Mouse (Mus musculus): Measurements from ENCODE around the gene Zfp667.
"Not testable (repeated sequence)": the region's sequence is repeated elsewhere in the genome, so short reads cannot be mapped to it uniquely, and the experiment has no call there.

Zfp667 gene

DNA sequence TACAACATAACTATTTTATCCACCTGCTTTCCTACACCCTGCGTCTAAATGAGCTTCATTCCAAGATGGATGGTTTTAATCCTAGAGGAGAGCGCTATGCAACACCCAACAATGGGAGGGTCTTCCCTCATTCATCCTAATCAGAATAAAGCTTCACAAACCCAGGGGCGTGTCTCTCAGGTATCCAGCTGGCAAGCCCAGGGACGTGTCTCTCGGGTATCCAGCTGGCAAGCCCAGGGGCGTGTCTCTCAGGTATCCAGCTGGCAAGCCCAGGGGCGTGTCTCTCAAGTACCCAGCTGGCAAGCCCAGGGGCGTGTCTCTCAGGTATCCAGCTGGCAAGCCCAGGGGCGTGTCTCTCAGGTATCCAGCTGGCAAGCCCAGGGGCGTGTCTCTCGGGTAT, 14.4 kb downstream of the Zfp667 start:
- DNase-seq (ENCODE audit: low read depth, low spot score), result not testable (repeated sequence)

DNA sequence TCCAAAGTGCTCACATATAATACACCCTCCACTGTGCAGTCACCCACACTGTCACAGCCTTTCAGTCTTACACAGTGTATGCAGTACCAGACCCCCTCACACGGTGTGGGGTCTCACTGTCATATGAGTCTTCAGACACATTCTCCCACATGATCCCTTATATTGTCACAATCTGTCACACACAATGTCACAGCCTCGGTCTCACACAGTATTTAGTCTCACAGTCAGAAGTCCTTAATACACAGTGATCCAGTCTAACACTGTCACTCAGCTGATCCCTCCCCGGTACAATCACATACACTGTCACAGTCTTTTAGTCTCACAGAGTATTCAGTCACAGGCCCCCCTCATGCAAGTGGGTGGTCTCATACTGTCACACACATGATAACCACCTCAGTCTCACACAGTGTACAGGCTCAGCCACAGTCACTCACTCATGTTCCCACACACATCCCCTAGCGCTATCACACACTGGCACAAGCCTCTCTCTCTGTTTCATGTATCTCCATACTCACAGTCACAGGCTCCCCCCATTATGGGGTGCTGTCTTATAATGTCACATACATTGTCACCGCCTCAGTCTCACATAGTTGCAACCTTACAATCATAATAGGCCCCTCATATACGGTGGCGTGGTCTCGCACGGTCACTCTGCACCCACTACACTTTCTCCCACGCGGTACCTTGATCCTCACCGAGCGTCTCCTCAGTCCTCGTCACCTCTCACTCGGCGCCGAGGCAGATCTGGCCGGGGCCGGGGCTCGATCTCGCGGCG, 44.3 kb downstream of the Zfp667 start:
- peak; percentile 13 for DNase-seq (ENCODE audit: low read depth, low spot score)

DNA sequence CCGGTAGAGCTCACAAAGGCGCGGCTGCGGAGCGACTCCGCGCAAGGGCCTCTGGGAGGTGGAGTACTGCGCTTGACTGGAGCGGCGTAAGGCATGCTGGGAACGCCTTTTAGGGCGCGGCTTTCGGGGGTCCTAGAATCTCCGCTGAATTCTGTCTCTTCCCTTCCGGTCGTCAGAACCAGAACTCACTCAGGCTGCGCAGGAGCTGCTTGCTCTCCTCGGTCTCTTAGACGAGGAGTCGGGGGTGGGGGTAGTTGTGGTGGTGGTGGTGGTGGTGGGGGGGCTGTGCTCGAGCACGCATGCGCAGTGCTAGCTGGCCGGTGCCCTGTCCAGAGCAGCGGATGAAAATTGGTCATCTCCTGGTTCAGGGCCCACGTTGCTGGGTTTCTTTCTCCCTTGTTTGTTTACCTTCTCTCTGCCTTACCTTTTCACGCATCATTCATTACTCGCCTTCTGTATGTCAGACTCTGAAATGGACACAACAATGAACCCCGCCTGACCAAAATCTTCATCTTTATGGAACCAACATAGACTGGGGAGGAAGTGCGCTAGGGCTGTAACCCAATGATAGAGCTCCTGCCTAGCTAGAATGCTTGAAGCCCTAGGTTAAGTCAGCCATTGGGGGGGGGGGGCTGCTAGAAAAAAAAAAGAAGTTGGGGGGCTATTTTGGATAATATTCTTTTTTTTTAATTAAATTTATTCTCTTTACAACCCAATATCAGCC, 45.0 kb downstream of the Zfp667 start, which contains the start of gene Zfp583:
Gene Zfp583, minus strand, starts transcription at position 53 of the 724 bp plus-strand sequence.
- peak; percentile 77 for DNase-seq (ENCODE audit: low read depth, low spot score)

DNA sequence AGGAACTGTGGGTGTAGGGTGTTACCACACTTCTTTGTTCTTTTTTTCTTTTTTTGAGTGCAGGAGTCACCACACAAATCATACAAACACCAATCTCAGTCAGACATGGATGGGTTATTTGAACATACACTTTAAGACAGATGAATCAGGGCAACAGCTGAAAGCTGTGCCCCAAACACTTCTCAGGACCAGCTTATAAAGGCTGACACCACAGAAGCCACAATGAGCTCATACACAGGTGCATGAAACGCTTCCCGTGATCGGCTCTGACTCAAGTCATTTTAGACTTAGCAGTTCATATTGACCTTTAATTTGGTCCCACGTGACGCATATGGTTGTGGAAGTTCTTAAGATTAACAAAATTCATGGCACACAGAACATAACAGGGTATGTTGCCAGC, 53.5 kb downstream of the Zfp667 start:
- no peak for DNase-seq (ENCODE audit: low read depth, low spot score)

DNA sequence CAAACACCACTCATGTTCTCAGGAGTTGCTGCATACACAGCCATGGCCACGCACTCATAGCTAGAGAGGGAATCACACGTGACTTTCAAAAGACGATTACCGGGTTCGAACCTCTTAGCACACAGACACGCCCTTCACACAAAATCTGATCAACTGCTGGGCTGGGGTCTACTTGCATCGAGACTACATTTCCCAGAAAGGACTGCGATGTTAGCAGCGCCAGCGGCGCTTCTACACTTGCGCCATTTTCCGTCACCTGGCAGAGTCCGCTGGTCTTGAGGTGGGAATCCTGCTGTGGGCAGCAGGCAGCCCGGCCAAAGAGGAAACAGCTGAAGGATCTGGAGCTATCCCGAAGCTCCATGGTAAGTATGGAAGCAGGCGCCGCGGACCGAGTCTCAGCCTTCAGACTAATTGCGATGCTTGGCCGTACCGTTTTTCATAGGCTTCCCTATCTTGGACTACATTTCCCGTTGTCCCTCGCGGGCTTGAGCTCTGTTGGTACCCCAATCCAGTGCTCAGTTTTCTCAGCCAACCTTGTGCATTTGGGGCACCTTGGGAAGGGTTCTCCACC, 57.2 kb downstream of the Zfp667 start, which contains the start of gene Gm3854:
Gene Gm3854, plus strand, starts transcription at position 259 of the 571 bp plus-strand sequence.
- peak; percentile 52 for DNase-seq (ENCODE audit: low read depth, low spot score)

DNA sequence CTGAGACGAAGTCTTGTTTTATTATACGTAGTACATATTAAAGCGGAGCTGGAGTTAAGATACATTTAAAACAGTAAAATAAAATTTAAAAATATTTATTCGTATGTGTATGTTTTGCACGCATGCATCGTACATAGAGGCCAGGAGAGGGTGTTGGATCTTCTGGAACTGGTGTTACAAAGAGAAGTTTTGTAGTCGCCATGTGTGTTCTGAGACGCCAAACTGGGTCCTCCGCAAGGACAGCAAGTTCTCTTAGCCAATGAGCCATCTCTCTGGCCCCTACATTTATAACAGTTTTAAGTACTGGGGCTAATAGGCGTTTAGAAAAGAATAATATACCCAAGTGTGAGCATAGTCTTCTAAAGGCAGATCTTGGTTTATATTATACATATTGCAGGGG, 57.7 kb downstream of the Zfp667 start:
- no peak for DNase-seq (ENCODE audit: low read depth, low spot score)

Data from retina, postnatal 7 days (tissue).